Mouse (Mus musculus) left cerebral cortex, adult 2 months (tissue): ENCODE data around the gene Ufsp1. TPM values are rescaled to one million over a fixed set of nuclear protein-coding genes. Genes with fewer than 3 reads are reported as not detected.
"Not testable (repeated sequence)": the region's sequence is repeated elsewhere in the genome, so short reads cannot be mapped to it uniquely, and the experiment has no call there.

Experiments used
- DNase-seq, 2 experiments: peaks; one replicate each; pipeline ENCODE4 v3.0.0; 2021 to 2022; ENCODE audit warnings: low spot score in 2 of 2, mixed read lengths in 1 of 2; ENCODE audit errors: extremely low spot score in 1 of 2
- H3K27ac ChIP-seq: fragments of 200-600 bp; 2 replicates; pipeline ENCODE4 v1.8.1; 2022
- H3K4me3 ChIP-seq: fragments of 200-600 bp; 2 replicates; pipeline ENCODE4 v1.8.1; 2022
- CTCF ChIP-seq: fragments of 200-600 bp; IDR thresholded peaks from 2 replicates; pipeline ENCODE4 v1.8.1; 2022; ENCODE audit warnings: antibody characterized with exemption, mild to moderate bottlenecking, moderate library complexity
- intact Hi-C: fragments of 180-260 bp; cut with DNase I; formaldehyde crosslinking; loops from one replicate; pipeline ENCODE4 v1.15.1; 2025
- long read RNA-seq, 2 experiments: library from polyadenylated mRNA; stranded (forward); transcript quantifications; one replicate each; pipeline ENCODE4 v2.0.0; 2021; ENCODE audit warnings: borderline mapping rate in 2 of 2
- total RNA-seq, 2 experiments: library from RNA; stranded (reverse); gene quantifications; 2 replicates each; pipeline ENCODE4 v1.2.3; 2021

Ufsp1 gene
- total RNA-seq = 10 to 100 TPM; 11.6 to 14.4 TPM
- long read RNA-seq, experiment 1, transcript Ufsp1-201 (1 exons, 1,037 nt) = major isoform, 8 of 8 reads
- long read RNA-seq, experiment 1, partial matches to known transcripts = 0 of 8 reads
- long read RNA-seq, experiment 1, other reads (novel, unspliced or antisense) = 0 of 8 reads
- long read RNA-seq, experiment 2, partial matches to known transcripts = 0 of 4 reads
- long read RNA-seq, experiment 2, other reads (novel, unspliced or antisense) = 0 of 4 reads

GRCm38 (mm10) chr5:137293839-137294743 lies at the start of gene Ufsp1:
Ufsp1 (plus strand) TSS chr5:137294629.
- DNase-seq = peak; percentile 95
- no peak; the same call in 1 of the 2 replicates for TF ChIP-seq CTCF
- Histone ChIP-seq H3K4me3 (peak within 1 kb of the TSS; percentile 57), H3K27ac (peak within 1 kb of the TSS; percentile 86)
- intact Hi-C loops = no loop called here

- Histone ChIP-seq H3K4me3 (no peak overlapping the region), H3K27ac (no peak overlapping the region)
- intact Hi-C loops = no loop called here
- no peak for DNase-seq
- TF ChIP-seq CTCF = no peak
Observed at GRCm38 (mm10) chr5:137263897-137264720, 30.3 kb upstream of the Ufsp1 start.

GRCm38 (mm10) chr5:137264787-137265186 lies 29.6 kb upstream of the Ufsp1 start:
- H3K27ac ChIP-seq = no peak overlapping the region
- no peak overlapping the region for H3K4me3 ChIP-seq
- TF ChIP-seq CTCF = no peak
- no peak for DNase-seq
- intact Hi-C loops = no loop called here

DNA sequence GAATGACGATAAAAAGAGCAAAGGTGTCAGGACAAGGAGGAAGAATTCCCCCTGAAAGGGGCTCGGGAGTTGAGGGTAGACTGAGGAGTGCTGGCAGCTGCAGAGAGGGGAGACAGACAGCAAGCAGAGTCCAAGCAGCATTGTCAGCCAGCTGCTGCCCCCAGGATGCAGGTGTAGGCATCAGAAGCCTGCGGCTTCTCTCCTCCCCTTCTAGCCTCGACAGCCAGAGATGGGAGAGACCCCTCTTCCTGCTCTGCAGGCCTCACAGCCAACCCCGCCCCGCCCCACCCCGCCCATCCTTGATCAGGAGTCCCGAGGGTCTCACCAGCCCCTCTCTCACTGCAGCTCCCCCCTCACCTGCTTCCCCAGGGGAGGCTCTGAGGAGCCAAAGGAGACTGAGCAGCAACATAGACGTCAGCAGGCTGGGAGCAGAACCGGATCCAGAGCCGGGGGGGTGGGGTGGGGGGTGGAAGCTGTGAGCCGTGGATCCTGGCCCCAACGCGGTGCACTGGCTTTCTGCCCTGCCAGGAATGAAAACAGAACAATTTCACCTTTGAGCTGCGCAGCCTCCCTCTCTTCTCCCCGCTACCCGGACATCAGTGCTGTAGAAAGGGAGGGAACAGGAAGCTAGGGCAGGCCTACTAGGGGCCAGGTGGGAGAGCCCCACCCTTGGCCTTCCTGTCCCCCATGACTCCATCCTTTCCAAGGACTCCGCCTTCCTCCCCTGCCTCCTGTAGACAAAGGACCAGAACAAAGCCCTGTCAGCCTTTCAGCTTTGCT lies 26.1 kb upstream of the Ufsp1 start:
- Histone ChIP-seq H3K4me3 (no peak overlapping the region), H3K27ac (no peak overlapping the region)
- intact Hi-C loops = no loop called here
- TF ChIP-seq CTCF = no peak
- DNase-seq = no peak

DNA sequence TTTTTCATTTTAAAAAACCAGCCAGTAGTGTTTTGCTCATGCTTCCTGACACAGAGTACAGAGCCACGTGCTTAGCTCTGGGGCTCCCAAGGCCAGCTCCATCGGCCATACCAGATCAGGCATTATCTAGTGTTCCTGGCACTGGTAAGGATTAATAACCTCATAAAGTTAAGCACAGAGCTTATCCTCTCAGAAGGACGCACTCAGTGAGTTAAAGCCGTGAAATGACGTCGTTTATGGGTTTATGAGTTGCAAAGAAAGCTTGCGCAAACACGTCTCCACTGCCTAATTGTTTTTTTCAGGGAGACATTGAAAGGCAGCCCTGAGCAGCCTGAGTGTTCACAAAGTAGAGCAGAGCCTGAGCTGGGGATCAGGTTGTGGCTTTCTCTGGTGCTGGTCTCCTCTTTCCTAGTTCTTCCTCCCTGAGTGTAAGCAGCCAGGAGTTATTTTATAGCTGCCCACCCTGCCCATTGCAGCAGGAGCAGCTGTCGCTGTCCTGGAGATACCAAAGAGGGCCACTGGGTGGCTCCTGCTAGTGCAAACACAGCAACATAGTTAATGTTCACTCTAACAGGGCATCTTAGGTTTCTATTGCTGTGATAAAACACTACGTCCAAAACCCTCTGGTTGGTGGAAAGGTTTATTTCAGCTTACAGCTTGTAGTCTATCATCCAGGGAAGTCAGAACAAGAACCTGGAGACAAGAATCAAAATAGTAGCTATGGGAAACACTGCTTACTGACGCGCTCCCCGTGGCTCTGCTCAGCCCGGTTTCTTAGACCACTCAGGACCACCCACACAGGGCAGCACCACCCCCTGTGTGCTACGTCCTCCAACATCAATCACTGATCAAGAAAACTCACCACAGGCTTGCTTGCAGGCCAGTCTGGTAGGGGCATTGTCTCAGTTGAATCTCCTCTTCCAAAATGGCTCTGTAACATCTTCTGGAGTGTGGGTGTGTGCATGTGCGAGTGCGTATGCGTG lies 16.8 kb upstream of the Ufsp1 start:
- H3K27ac ChIP-seq = no peak overlapping the region
- no peak overlapping the region for H3K4me3 ChIP-seq
- peak; percentile 62 for TF ChIP-seq CTCF
- no peak for DNase-seq
- intact Hi-C loops = no loop called here

DNA sequence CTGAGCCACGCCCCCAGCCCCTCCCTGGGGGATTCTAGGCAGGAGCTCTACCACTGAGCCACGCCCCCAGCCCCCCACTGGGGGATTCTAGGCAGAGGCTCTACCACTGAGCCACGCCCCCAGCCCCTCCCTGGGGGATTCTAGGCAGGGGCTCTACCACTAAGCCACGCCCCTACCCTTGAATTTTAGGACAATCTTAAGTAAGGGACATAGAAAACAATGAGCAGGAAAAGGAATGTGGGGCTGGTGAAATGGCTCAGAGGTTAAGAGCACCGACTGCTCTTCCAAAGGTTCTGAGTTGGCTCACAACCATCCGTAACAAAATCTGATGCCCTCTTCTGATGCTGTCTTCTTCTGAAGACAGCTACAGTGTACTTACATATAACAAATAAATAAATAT lies 10.0 kb upstream of the Ufsp1 start:
- DNase-seq, intact Hi-C loops, H3K4me3 ChIP-seq, H3K27ac ChIP-seq: not testable (repeated sequence)

DNA sequence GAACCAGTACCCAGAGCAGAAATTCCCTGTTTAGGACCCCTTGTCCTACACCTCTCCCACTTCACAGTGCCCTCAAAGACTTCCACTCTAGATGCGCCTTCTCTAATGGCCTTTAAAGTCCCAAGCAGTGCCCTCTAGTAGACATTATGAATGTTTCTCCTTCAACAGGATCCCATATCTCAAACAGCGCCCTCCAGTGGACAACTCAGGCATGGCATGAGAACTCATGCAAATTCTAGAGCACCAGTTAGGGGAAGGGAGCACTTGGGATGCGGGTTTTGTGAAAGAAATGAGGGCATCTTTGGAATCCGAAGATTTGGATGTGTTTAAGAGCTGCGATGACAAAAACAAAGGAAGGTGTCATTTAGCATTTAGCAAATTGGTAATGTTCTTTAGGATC lies 9.4 kb upstream of the Ufsp1 start:
- no peak for DNase-seq
- no peak overlapping the region for H3K27ac ChIP-seq
- no peak overlapping the region for H3K4me3 ChIP-seq
- peak; percentile 72 for TF ChIP-seq CTCF
- intact Hi-C loops = loop anchor here (5.0 kb wide), 1 partner anchor 222 kb away; no protein-coding TSS in a partner anchor

- no peak for DNase-seq
- no peak overlapping the region for H3K27ac ChIP-seq
- TF ChIP-seq CTCF = no peak
- no peak overlapping the region for H3K4me3 ChIP-seq
- intact Hi-C loops = loop anchor here (1.0 to 5.0 kb wide), 3 partner anchors 155 to 221 kb away; no protein-coding TSS in a partner anchor
Observed at GRCm38 (mm10) chr5:137285986-137286385, 8.4 kb upstream of the Ufsp1 start.

- peak; percentile 67 for TF ChIP-seq CTCF
Observed at GRCm38 (mm10) chr5:137286655-137287031, 7.8 kb upstream of the Ufsp1 start.

More at GRCm38 (mm10) chr5:137286655-137287031, 7.8 kb upstream of the Ufsp1 start:
- intact Hi-C loops = loop anchor here (1.0 to 5.0 kb wide), 3 partner anchors 155 to 221 kb away; no protein-coding TSS in a partner anchor
- H3K4me3 ChIP-seq = peak overlapping the region; percentile 62
- peak overlapping the region; percentile 91 for H3K27ac ChIP-seq
- DNase-seq = peak; percentile 87 to 91
